Mouse (Mus musculus): ENCODE data around the gene Sgca. TPM values are rescaled to one million over a fixed set of nuclear protein-coding genes. Genes with fewer than 3 reads are reported as not detected.

The Sgca gene
- polyA plus RNA-seq, 1 experiment from 2014 or later: 0.20 TPM

DNA sequence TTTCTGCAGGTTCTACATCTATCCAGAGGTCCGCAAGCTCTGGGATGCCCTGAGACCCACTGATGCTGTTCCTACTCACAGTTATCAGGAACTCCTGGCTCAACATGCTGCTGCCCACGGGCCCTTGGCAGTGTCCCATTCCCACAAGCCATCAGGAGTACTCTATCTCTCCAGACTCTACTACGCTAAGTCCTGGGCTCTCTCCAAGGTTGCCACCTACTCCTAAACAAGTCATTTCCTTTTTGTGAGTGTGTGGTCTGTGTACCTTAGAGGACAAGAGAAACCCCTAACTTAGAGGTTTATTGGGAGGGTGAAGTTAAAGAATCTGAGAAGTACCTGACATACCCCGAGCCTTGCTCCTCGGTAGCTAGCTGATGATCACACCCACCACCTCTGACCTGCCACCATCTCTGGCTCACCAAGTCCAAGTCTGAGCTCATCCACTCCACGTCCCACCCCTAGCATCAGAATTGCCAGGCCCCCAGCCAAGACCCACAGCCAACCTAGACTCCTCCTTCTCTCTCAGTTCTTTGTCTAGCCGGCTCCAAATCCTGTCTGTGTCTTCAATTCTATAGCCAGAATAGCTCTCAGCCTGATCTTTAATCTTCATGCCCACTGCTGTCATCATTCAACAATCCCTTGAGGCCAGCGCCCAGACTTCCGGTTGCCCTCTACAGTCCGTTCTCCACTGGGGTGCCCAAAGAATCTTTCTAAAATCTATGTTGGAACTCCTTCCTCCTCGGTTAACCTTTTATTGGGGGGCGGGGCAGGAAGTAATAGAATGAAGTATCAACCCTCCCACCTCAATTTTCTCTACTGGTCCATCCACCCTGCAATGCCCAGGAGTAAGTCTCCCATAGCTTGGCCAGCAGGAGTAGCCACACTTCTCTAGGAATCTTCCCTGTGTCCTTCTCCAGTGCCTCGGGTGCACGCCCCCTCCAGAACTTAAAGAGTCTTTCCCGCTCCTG, 32.8 kb upstream of the Sgca start:
- peaks cover 80% of the 10 kb centered on the region for H3K4me1 ChIP-seq

DNA sequence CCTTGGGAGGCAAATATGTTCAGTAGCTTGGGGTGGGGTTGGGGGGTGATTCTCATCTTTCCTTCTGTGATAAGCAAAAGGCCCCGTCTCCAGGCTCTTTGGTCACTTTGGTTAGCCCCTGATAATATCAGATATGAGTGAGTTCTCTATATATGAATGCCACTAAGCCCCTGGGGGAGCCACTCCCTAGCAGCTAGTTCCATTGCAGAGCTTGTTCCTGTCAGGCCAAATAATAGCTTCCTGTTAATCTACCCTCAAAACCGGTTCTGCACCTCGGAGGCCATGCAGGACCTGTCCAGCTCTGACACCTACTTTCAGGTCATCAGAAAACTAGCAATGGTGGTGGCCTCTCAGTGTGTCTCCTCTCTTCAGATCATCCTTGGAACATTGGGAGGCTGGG, 31.3 kb upstream of the Sgca start:
- no peaks in the 10 kb centered on the region for H3K27me3 ChIP-seq (ENCODE audit: low read depth, poor library complexity, severe bottlenecking)
- H3K4me1 ChIP-seq: peaks cover 73% of the 10 kb centered on the region
- WGBS: 81% methylated on average over 3 of the region's 3 CpGs
- peak overlapping the region; percentile 86 for H3K27ac ChIP-seq (replicated peaks)
- peaks cover 36% of the 10 kb centered on the region for H3K36me3 ChIP-seq
- no peaks in the 10 kb centered on the region for H3K9me3 ChIP-seq (replicated peaks)
- H3K4me3 ChIP-seq: peak overlapping the region; percentile 61
- DNase-seq (ENCODE audit: low spot score): no peak

More for the DNA sequence above, 32.8 kb upstream of the Sgca start:
- WGBS: 41% methylated on average over 15 of the region's 15 CpGs
- DNase-seq (ENCODE audit: low spot score): no peak
- Histone ChIP-seq H3K4me3 (peak overlapping the region; percentile 93), H3K9me3 (replicated peaks) (no peaks in the 10 kb centered on the region), H3K27ac (replicated peaks) (peak overlapping the region; percentile 97), H3K27me3 (ENCODE audit: low read depth, poor library complexity, severe bottlenecking) (no peaks in the 10 kb centered on the region), H3K36me3 (peaks cover 34% of the 10 kb centered on the region)

DNA sequence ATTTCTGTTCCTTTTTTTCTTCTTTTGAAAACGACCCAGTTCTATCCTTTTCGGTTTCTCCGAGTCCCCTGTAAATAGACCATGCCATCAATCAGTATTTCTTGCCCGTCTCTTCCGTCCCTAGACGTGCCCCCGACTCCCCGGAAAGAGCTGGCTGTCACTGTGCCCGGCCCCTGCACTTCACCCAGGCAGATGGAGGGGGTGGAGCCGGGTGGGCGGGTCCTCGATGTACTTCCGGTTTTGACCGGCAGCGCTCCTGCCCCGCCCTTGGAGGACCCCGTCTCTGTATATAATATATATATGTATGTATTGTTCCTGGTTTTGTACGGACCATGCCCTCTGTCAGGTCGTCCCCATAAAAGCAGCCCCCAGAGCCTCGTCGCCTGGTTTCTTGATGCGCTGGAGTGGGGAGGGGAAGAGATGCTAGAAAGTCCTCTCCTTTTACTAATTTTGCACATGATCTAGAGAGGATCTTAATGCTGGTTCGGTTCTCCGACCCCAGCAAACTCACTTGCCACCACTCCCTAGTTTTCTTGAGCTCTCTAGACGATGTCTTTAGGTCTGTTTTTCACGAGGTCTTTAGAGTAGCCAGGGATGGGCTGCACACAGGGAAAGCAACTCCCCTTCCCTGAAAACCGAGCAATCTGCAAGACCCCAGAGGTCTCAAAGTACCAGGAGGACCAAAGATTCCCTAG, 30.5 kb upstream of the Sgca start:
- Histone ChIP-seq H3K9me3 (replicated peaks) (no peaks in the 10 kb centered on the region), H3K27me3 (ENCODE audit: low read depth, poor library complexity, severe bottlenecking) (no peaks in the 10 kb centered on the region), H3K4me3 (peak overlapping the region; percentile 61), H3K36me3 (peaks cover 44% of the 10 kb centered on the region), H3K4me1 (peaks cover 66% of the 10 kb centered on the region), H3K27ac (replicated peaks) (peak overlapping the region; percentile 86)
- peak; percentile 84 for DNase-seq (ENCODE audit: low spot score)
- WGBS: 2% methylated on average over 27 of the region's 27 CpGs

DNA sequence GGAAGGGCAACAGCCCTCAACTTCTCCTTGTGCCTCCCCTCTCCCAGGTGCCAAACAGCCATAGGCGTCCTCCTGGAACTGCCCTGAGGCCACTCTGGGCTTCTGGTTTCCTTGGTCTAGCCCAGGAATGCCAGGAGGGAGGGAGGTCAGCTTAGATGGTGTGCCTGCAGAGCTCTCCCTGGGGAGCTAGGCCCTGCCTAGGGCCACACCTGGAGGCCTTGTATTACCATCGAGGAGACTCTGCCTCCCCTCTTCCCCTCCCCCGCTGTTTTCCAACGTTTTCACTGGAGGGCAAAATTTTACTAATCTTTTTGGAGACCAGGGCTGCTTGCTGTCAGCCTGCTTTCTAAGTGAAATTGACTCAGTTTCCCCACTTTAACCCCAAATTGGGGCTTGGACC, 29.9 kb upstream of the Sgca start:
- DNase-seq (ENCODE audit: low spot score): no peak
- 22% methylated on average over 4 of the region's 4 CpGs for WGBS
- peak overlapping the region; percentile 86 for H3K27ac ChIP-seq (replicated peaks)
- no peaks in the 10 kb centered on the region for H3K9me3 ChIP-seq (replicated peaks)
- peaks cover 49% of the 10 kb centered on the region for H3K36me3 ChIP-seq
- peaks cover 61% of the 10 kb centered on the region for H3K4me1 ChIP-seq
- peak overlapping the region; percentile 61 for H3K4me3 ChIP-seq
- H3K27me3 ChIP-seq (ENCODE audit: low read depth, poor library complexity, severe bottlenecking): no peaks in the 10 kb centered on the region

DNA sequence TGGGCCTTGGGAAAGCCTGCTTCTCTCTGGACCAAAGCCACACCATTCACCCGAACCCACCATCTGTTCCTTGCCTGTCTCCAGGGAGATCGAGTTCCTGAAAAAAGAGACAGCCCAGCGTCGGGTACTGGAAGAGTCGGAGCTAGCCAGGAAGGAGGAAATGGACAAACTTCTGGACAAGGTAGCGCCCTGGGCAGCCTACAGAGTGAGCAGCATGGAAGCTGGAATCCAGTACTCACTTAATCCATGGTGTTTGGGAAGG, 28.7 kb upstream of the Sgca start:
- peaks cover 61% of the 10 kb centered on the region for H3K36me3 ChIP-seq
- DNase-seq (ENCODE audit: low spot score): no peak
- H3K27ac ChIP-seq (replicated peaks): 0 out of 2 replicates have a peak overlapping the region, but pooled peaks have one; percentile 13
- no peaks in the 10 kb centered on the region for H3K9me3 ChIP-seq (replicated peaks)
- 68% methylated on average over 6 of the region's 6 CpGs for WGBS
- H3K27me3 ChIP-seq (ENCODE audit: low read depth, poor library complexity, severe bottlenecking): no peaks in the 10 kb centered on the region
- no peak overlapping the region for H3K4me3 ChIP-seq
- peaks cover 63% of the 10 kb centered on the region for H3K4me1 ChIP-seq

DNA sequence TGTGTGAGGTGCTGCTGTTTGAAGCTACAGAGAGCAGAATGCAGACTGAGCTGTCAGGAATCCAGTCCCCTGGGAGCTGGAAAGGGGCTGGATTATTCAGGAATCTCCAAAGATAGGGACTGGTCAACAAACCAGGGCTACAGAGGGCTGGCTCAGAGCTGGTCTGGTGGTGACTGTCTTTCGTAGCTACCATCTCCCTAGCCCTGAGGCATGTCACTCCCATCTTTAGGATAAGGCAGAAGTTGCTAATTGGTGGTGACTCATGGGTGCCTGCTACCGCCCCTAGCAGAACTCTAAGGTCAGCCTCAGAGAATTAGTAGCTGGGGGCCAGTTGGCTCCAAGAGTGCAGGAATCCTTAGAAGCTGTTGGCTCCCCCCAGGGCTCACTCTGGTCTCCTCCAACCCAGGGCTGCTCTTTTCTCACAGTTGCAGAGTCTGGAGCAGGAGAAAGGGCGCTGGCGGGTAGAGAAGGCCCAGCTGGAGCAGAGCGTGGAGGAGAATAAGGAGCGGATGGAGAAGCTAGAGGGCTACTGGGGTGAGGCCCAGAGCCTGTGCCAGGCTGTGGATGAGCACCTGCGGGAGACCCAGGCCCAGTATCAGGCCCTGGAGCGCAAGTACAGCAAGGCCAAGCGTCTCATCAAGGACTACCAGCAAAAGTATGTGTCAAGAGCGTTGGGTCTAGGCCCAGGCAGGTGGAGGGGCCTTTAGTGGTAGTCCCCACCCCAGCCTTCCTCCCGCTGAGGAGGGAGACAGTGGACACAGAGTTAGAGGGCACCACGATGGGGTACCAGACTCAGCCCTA, 28.2 kb upstream of the Sgca start:
- no peak for DNase-seq (ENCODE audit: low spot score)
- no peaks in the 10 kb centered on the region for H3K27me3 ChIP-seq (ENCODE audit: low read depth, poor library complexity, severe bottlenecking)
- 0 out of 2 replicates have a peak overlapping the region, but pooled peaks have one; percentile 13 for H3K27ac ChIP-seq (replicated peaks)
- H3K4me1 ChIP-seq: peaks cover 64% of the 10 kb centered on the region
- H3K4me3 ChIP-seq: peak overlapping the region; percentile 4; the same call in 1 of the 2 replicates
- H3K36me3 ChIP-seq: peaks cover 66% of the 10 kb centered on the region
- 84% methylated on average over 12 of the region's 12 CpGs for WGBS
- H3K9me3 ChIP-seq (replicated peaks): no peaks in the 10 kb centered on the region

DNA sequence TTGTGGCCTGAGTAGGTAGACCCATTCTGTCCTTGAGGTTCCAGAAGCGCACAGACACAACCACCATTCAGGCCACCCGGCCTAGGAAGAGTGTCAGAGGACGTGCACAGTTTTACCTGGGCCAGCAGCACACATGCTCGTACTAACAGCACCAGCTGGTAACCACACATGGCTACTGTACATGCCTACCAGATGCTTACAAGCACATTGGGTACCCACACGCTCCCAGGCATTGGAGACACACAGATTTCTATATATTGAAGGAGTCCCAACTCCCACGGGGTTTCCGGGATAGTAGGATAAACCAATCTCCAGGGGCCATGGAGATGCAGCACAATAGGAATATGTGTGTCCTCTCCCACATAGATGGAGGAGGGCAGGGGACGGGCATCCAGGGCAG, 26.6 kb upstream of the Sgca start:
- Histone ChIP-seq H3K9me3 (replicated peaks) (no peaks in the 10 kb centered on the region), H3K4me3 (no peak overlapping the region), H3K27me3 (ENCODE audit: low read depth, poor library complexity, severe bottlenecking) (no peaks in the 10 kb centered on the region), H3K27ac (replicated peaks) (no peak overlapping the region), H3K4me1 (peaks cover 56% of the 10 kb centered on the region), H3K36me3 (peaks cover 82% of the 10 kb centered on the region)
- no peak for DNase-seq (ENCODE audit: low spot score)
- 92% methylated on average over 8 of the region's 8 CpGs for WGBS

DNA sequence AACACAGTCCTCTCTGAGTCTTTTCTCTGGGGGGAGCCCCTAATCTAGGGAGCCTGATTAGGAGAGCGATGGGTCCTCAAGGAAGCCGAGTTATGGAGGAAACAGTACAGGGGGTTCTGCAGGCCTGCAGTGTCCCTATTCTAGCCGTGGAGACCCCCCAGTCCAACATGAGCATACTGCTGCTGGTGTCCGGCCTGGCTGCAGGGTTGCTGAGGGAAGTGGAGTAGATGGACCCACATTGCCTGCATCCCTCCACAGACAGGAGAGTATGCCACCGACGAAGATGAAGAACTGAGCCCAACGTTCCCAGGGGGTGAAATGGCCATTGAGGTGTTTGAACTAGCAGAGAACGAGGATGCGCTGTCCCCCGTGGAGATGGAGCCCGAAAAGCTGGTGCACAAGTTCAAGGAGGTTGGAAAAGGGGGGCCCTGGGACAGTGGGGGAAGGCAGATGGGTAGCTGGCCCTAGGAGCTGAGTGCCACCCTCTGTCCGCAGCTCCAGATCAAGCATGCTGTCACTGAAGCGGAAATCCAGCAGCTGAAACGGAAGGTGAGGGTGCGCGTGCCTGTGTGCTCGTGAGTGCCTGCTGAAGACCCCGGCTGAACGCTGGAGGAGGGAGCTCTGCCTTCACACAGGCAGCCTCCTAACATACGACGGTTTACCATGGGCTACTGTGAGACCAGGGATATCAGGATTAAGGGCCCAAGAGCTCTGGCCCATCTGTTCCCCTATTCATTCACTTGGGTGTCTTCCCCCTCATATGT, 25.6 kb upstream of the Sgca start:
- WGBS: 88% methylated on average over 21 of the region's 21 CpGs
- H3K9me3 ChIP-seq (replicated peaks): no peaks in the 10 kb centered on the region
- peak overlapping the region; percentile 50; the same call in 1 of the 2 replicates for H3K27ac ChIP-seq (replicated peaks)
- H3K4me1 ChIP-seq: peaks cover 48% of the 10 kb centered on the region
- H3K27me3 ChIP-seq (ENCODE audit: low read depth, poor library complexity, severe bottlenecking): no peaks in the 10 kb centered on the region
- DNase-seq (ENCODE audit: low spot score): no peak
- H3K36me3 ChIP-seq: peaks cover 92% of the 10 kb centered on the region
- H3K4me3 ChIP-seq: no peak overlapping the region

DNA sequence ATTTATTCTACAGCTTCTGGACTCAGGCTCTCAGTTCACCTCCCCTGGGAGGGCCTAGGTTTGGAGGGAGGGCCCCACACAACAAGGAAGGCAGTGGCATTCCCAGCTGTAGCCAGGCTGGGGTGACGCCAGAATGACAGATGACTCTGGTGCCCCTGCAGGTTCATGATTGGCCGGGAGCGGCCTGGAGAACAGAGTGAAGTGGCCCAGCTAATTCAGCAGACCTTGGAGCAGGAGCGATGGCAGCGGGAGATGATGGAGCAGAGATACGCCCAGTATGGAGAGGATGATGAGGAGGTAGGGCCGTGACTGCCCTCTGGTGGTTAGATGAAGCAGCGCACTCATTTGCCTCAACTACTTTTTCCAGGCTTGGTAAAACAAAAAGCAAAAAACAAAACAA, 24.9 kb upstream of the Sgca start:
- DNase-seq (ENCODE audit: low spot score): peak; percentile 73
- 3% methylated on average over 8 of the region's 8 CpGs for WGBS
- H3K27ac ChIP-seq (replicated peaks): peak overlapping the region; percentile 71
- no peaks in the 10 kb centered on the region for H3K27me3 ChIP-seq (ENCODE audit: low read depth, poor library complexity, severe bottlenecking)
- H3K9me3 ChIP-seq (replicated peaks): no peaks in the 10 kb centered on the region
- peaks cover 99% of the 10 kb centered on the region for H3K36me3 ChIP-seq
- peak overlapping the region; percentile 10; the same call in 1 of the 2 replicates for H3K4me3 ChIP-seq
- H3K4me1 ChIP-seq: peaks cover 47% of the 10 kb centered on the region

DNA sequence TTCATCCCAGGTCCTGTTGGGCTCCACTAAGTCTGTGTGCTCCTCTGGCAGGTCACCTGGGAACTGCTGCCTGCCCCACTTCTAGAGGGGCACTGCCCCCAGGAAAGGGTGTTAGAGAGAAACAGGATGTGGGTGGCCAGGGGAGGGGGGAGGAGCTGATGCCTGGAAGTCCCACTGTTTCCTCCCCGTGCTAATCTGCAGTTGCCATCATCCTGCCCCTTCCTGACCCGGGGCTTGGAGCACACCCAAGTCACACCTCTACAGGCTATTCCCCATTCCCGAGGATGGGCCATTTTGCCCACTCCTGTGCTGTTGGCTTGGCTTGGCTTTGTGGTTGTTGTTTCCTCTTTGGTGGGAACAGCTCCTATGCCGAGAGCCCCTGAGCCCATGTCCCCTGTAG, 24.4 kb upstream of the Sgca start:
- DNase-seq (ENCODE audit: low spot score): no peak
- Histone ChIP-seq H3K27me3 (ENCODE audit: low read depth, poor library complexity, severe bottlenecking) (no peaks in the 10 kb centered on the region), H3K4me1 (peaks cover 47% of the 10 kb centered on the region), H3K9me3 (replicated peaks) (no peaks in the 10 kb centered on the region), H3K4me3 (peak overlapping the region; percentile 14; the same call in 1 of the 2 replicates), H3K27ac (replicated peaks) (peak overlapping the region; percentile 71), H3K36me3 (peaks cover 99% of the 10 kb centered on the region)
- 59% methylated on average over 4 of the region's 4 CpGs for WGBS

DNA sequence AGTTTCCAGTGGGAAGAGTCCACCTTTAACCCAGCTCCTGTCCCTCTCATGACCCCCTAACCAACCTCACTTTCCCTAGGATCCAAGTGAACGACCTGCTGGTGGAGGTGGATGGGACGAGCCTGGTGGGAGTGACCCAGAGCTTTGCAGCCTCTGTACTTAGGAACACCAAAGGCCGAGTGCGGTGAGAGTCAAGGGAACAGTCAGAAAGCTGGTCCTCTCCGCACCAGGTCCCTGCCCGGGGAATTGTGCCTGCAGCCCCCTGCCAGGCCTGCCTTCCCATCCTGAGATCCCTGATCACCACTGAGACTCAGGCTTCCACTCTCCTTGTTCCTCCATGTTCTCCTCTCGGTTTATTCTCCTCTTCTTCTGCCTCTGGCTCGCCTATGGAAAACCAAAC, 24.0 kb upstream of the Sgca start:
- WGBS: 83% methylated on average over 8 of the region's 8 CpGs
- DNase-seq (ENCODE audit: low spot score): no peak
- H3K9me3 ChIP-seq (replicated peaks): no peaks in the 10 kb centered on the region
- no peaks in the 10 kb centered on the region for H3K27me3 ChIP-seq (ENCODE audit: low read depth, poor library complexity, severe bottlenecking)
- H3K4me3 ChIP-seq: peak overlapping the region; percentile 7; the same call in 1 of the 2 replicates
- H3K4me1 ChIP-seq: peaks cover 47% of the 10 kb centered on the region
- peaks cover 98% of the 10 kb centered on the region for H3K36me3 ChIP-seq
- peak overlapping the region; percentile 71 for H3K27ac ChIP-seq (replicated peaks)
